In the genomic region with DNA sequence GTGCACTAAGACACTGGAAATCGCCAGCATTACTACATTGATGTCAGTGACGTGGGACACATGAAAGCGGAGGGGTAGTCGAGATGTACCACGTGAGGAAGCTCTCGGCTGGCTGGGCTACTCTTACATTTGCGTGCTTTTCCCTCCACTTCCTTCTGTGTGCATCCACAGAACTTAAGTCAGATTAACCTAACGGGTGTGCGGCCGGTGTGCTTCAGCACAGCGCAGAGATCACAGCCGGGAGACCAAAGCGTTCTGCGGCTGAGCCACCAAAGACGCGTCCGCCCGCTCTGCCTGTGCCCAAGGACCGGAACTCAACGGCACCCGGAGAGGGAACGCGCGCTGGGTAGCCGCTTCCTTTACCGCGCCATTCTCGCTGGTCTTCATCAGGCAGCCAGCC, we compare ENCODE assay signal across 1 mouse cellular context.
A peak's percentile ranks its signal among the peaks of the same experiment; 100 is the strongest.
TF ChIP-seq lines count a peak whose summit lies in the region.

No protein-coding gene starts in this region.

TF ChIP-seq in MEL, 35 proteins besides CTCF, POLR2A, EP300 and RAD21:
- peak; percentile 83 for TF ChIP-seq USF1 (IDR thresholded peaks at IDR 0.05; ENCODE audit: low read depth, low read length)
- TF ChIP-seq E2F4 (IDR thresholded peaks at IDR 0.05; ENCODE audit: borderline replicate concordance, low read depth, low read length), result peak; percentile 28; the same call in 1 of the 2 replicates
- TF ChIP-seq TAL1 (IDR thresholded peaks at IDR 0.05; ENCODE audit: low read length), result no peak
- TF ChIP-seq POLR2AphosphoS5 (IDR thresholded peaks at IDR 0.05; ENCODE audit: borderline replicate concordance, low read depth, low read length), result peak; percentile 38; the same call in 1 of the 2 replicates
